Mouse (Mus musculus) embryonic stem cell, embryonic (primary cell): ENCODE data around the gene Il4ra.

Experiments
- CTCF ChIA-PET, 4 experiments: fragments of 300-600 bp in 2 of 4; fragments of 350-600 bp in 2 of 4; sonication (Branson Sonifier 250); formaldehyde crosslinking; loops; one replicate each; lab custom pipeline; 2022; ENCODE audit warnings: inconsistent platforms in 2 of 4; lab: Charles Lee
- POLR2A ChIA-PET, 4 experiments: fragments of 300-600 bp in 2 of 4; fragments of 350-600 bp in 2 of 4; sonication (Branson Sonifier 250); formaldehyde crosslinking; loops; one replicate each; lab custom pipeline; 2022; ENCODE audit warnings: antibody characterized with exemption in 4 of 4, inconsistent platforms in 1 of 4; lab: Charles Lee

Gene Il4ra

GRCm38 (mm10) chr7:125561085-125561690, 9.3 kb downstream of the Il4ra start:
- CTCF ChIA-PET = interaction anchor here in 2 of 4 experiments (0.7 to 1.4 kb wide), 2 partner anchors 9 to 35 kb away, joined by 3 to 5 read pairs; partner anchors contain the start of gene Il4ra (in 1 of the 2)
- POLR2A ChIA-PET = interaction anchor here in 3 of 4 experiments (0.5 to 2.0 kb wide), 8 partner anchors 9 to 117 kb away, joined by 3 to 14 read pairs (median 4); partner anchors contain the start of genes Il4ra (in 2 of the 3), Nsmce1 (in 2 of the 3) and Kdm8 (in 1 of the 3)

GRCm38 (mm10) chr7:125562413-125562812, 10.5 kb downstream of the Il4ra start:
- ChIA-PET POLR2A (interaction anchor here in 2 of 4 experiments (1.0 to 1.3 kb wide), 2 partner anchors 10 to 36 kb away, joined by 3 read pairs; partner anchors contain the start of gene Il4ra (in 1 of the 2)), CTCF (no interaction called here)

- ChIA-PET CTCF (no interaction called here), POLR2A (interaction anchor here in 2 of 4 experiments (1.0 to 1.3 kb wide), 2 partner anchors 11 to 36 kb away, joined by 3 read pairs; partner anchors contain the start of gene Il4ra (in 1 of the 2))
Observed at GRCm38 (mm10) chr7:125563093-125563492, 11.2 kb downstream of the Il4ra start.

- POLR2A ChIA-PET = interaction anchor here in 1 of 4 experiments (0.8 to 1.4 kb wide), 3 partner anchors 9 to 120 kb away, joined by 3 to 4 read pairs (median 3); partner anchors contain the start of genes Kdm8 and Nsmce1
Observed at GRCm38 (mm10) chr7:125564316-125565024, 12.6 kb downstream of the Il4ra start.

GRCm38 (mm10) chr7:125565516-125566285, 13.8 kb downstream of the Il4ra start:
- CTCF ChIA-PET = interaction anchor here in 2 of 4 experiments (0.7 kb wide), 2 partner anchors 409 to 1771 kb away, joined by 3 to 8 read pairs; no protein-coding TSS in a partner anchor
- POLR2A ChIA-PET = interaction anchor here in 2 of 4 experiments (1.0 to 1.4 kb wide), 5 partner anchors 10 to 121 kb away, joined by 3 to 4 read pairs (median 3); partner anchors contain the start of gene Kdm8 (in 1 of the 2)

More at GRCm38 (mm10) chr7:125564316-125565024, 12.6 kb downstream of the Il4ra start:
- CTCF ChIA-PET = interaction anchor here in 1 of 4 experiments (0.6 kb wide), 1 partner anchor 621 kb away, joined by 13 read pairs; no protein-coding TSS in a partner anchor

- POLR2A ChIA-PET = interaction anchor here in 3 of 4 experiments (0.6 to 1.6 kb wide), 7 partner anchors 9 to 112 kb away, joined by 3 to 6 read pairs (median 4); partner anchors contain the start of gene Il4ra (in 1 of the 3)
- CTCF ChIA-PET = interaction anchor here in 1 of 4 experiments (0.7 kb wide), 1 partner anchor 408 kb away, joined by 8 read pairs; no protein-coding TSS in a partner anchor
Observed at GRCm38 (mm10) chr7:125566420-125566819, 14.5 kb downstream of the Il4ra start.

GRCm38 (mm10) chr7:125568888-125569287, 17.0 kb downstream of the Il4ra start:
- ChIA-PET POLR2A (interaction anchor here in 2 of 4 experiments (0.6 to 0.9 kb wide), 2 partner anchors 13 to 99 kb away, joined by 3 to 4 read pairs; no protein-coding TSS in a partner anchor), CTCF (no interaction called here)

- ChIA-PET CTCF (interaction anchor here in 2 of 4 experiments (0.9 to 1.8 kb wide), 3 partner anchors 9 to 102 kb away, joined by 3 to 5 read pairs (median 4); no protein-coding TSS in a partner anchor), POLR2A (interaction anchor here in 2 of 4 experiments (1.0 to 2.7 kb wide), 8 partner anchors 9 to 178 kb away, joined by 3 to 8 read pairs (median 5); partner anchors contain the start of genes Il4ra (in 1 of the 2) and Nsmce1 (in 1 of the 2))
Observed at GRCm38 (mm10) chr7:125571891-125572290, 20.0 kb downstream of the Il4ra start.

- CTCF ChIA-PET = interaction anchor here in 1 of 4 experiments (0.9 to 1.0 kb wide), 2 partner anchors 9 to 103 kb away, joined by 3 to 4 read pairs; no protein-coding TSS in a partner anchor
Observed at GRCm38 (mm10) chr7:125572737-125573136, 20.8 kb downstream of the Il4ra start.

GRCm38 (mm10) chr7:125573849-125574248, 21.9 kb downstream of the Il4ra start:
- POLR2A ChIA-PET = interaction anchor here in 1 of 4 experiments (2.3 kb wide), 1 partner anchor 82 kb away, joined by 7 read pairs; the partner anchor contains the start of gene Nsmce1
- CTCF ChIA-PET = no interaction called here

More at GRCm38 (mm10) chr7:125572737-125573136, 20.8 kb downstream of the Il4ra start:
- POLR2A ChIA-PET = interaction anchor here in 3 of 4 experiments (0.8 to 2.3 kb wide), 10 partner anchors 8 to 154 kb away, joined by 3 to 8 read pairs (median 4); partner anchors contain the start of gene Nsmce1 (in 2 of the 3)

- ChIA-PET CTCF (no interaction called here), POLR2A (no interaction called here)
Observed at GRCm38 (mm10) chr7:125574832-125575231, 22.9 kb downstream of the Il4ra start.

GRCm38 (mm10) chr7:125575738-125576540, 24.0 kb downstream of the Il4ra start:
- ChIA-PET CTCF (interaction anchor here in 3 of 4 experiments (0.6 to 1.3 kb wide), 3 partner anchors 106 to 1429 kb away, joined by 3 to 4 read pairs (median 4); no protein-coding TSS in a partner anchor), POLR2A (interaction anchor here in 1 of 4 experiments (1.3 kb wide), 1 partner anchor 158 kb away, joined by 4 read pairs; no protein-coding TSS in a partner anchor)

- POLR2A ChIA-PET = interaction anchor here in 2 of 4 experiments (0.5 to 1.3 kb wide), 2 partner anchors 159 to 166 kb away, joined by 3 to 4 read pairs; no protein-coding TSS in a partner anchor
- CTCF ChIA-PET = interaction anchor here in 2 of 4 experiments (0.6 to 1.3 kb wide), 2 partner anchors 107 to 1430 kb away, joined by 3 to 4 read pairs; no protein-coding TSS in a partner anchor
Observed at GRCm38 (mm10) chr7:125576982-125577381, 25.1 kb downstream of the Il4ra start.

GRCm38 (mm10) chr7:125577486-125578088, 25.7 kb downstream of the Il4ra start:
- ChIA-PET CTCF (interaction anchor here in 1 of 4 experiments (1.3 kb wide), 1 partner anchor 108 kb away, joined by 4 read pairs; no protein-coding TSS in a partner anchor), POLR2A (interaction anchor here in 1 of 4 experiments (1.5 kb wide), 1 partner anchor 86 kb away, joined by 4 read pairs; the partner anchor contains the start of gene Nsmce1)

- ChIA-PET CTCF (no interaction called here), POLR2A (interaction anchor here in 1 of 4 experiments (1.5 kb wide), 1 partner anchor 87 kb away, joined by 4 read pairs; the partner anchor contains the start of gene Nsmce1)
Observed at GRCm38 (mm10) chr7:125578106-125578505, 26.2 kb downstream of the Il4ra start.
